Mouse (Mus musculus): ENCODE results near the gene Stk32b.

Stk32b gene

GRCm38 (mm10) chr5:37506880-37507519 is 210.0 kb downstream of the Stk32b start:
- DNase-seq, result no peak

- DNase-seq, result no peak
These were observed 221.9 kb downstream of the Stk32b start for GRCm38 (mm10) chr5:37494984-37495476.

GRCm38 (mm10) chr5:37472025-37472608 is 244.9 kb downstream of the Stk32b start:
- DNase-seq, result no peak

- DNase-seq, result no peak
These were observed 245.4 kb downstream of the Stk32b start for GRCm38 (mm10) chr5:37471584-37471983.

- no peak for DNase-seq
These were observed 247.9 kb downstream of the Stk32b start for GRCm38 (mm10) chr5:37469031-37469430.

- DNase-seq, result no peak
These were observed 249.3 kb downstream of the Stk32b start for GRCm38 (mm10) chr5:37467646-37468045.

GRCm38 (mm10) chr5:37465461-37465860 is 251.5 kb downstream of the Stk32b start:
- no peak for DNase-seq

GRCm38 (mm10) chr5:37458236-37458635 is 258.7 kb downstream of the Stk32b start:
- DNase-seq, result no peak

GRCm38 (mm10) chr5:37457831-37458230 is 259.1 kb downstream of the Stk32b start:
- no peak for DNase-seq

- no peak for DNase-seq
These were observed 259.8 kb downstream of the Stk32b start for GRCm38 (mm10) chr5:37457191-37457590.

GRCm38 (mm10) chr5:37456590-37456989 is 260.4 kb downstream of the Stk32b start:
- DNase-seq, result no peak

- no peak for DNase-seq
These were observed 269.4 kb downstream of the Stk32b start for GRCm38 (mm10) chr5:37447546-37447945.

GRCm38 (mm10) chr5:37442767-37443166 is 274.2 kb downstream of the Stk32b start:
- DNase-seq, result no peak

GRCm38 (mm10) chr5:37435417-37435816 is 281.6 kb downstream of the Stk32b start:
- DNase-seq, result no peak

GRCm38 (mm10) chr5:37427210-37427609 is 289.8 kb downstream of the Stk32b start:
- DNase-seq, result no peak

GRCm38 (mm10) chr5:37419028-37419427 is 297.9 kb downstream of the Stk32b start:
- DNase-seq, result no peak
